Mouse (Mus musculus) liver, embryonic 14 days (tissue): Measurements from ENCODE around the gene Cplx3. TPM values are rescaled to one million over a fixed set of nuclear protein-coding genes. Genes with fewer than 3 reads are reported as not detected.

ENCODE experiments used
- polyA plus RNA-seq: library from polyadenylated mRNA; depleted of rRNA; stranded (reverse); fragments of >200 nt; gene quantifications from 2 replicates; pipeline ENCODE4 v1.2.3, GENCODE M21; 2012; rRNA removed

Cplx3 gene
- not detected in 2 replicates for polyA plus RNA-seq

DNA sequence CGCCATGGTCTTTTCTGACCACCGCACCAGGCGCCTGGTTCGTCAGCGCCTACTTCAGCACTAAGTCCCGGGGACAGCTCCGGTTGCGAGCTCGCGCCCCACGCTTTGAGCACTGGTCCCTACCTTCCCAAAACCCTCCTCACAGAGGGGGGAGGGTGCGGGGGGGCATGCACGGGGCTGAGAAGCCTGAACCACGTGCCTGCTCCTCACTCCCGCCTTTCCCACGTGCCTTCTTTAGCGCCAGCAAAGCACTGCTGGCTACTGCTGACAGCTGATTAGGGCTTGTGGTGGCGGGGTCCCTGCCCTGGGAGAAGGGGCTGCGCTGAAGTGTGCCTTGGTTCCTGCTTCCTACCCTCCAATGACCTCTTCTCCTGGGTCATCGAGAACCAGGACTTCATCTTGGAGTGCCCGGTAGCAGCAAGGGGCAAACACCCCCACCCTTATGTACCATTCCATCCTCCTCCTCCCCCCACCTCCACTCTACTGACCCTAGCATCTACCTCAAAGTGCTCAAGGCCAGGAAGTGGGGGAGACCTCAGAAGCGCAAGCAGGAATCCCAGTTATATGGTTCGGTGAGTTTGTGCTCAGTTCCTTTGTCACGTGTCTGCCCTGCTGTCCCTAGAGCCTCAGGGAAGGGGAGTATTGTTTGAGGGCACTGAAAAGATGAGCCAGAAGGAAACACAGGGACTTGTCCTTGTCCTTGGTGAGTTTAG lies at the start of gene Cplx3:
TSS of gene Cplx3 (minus strand) at position 143 of the 713 bp plus-strand sequence.

DNA sequence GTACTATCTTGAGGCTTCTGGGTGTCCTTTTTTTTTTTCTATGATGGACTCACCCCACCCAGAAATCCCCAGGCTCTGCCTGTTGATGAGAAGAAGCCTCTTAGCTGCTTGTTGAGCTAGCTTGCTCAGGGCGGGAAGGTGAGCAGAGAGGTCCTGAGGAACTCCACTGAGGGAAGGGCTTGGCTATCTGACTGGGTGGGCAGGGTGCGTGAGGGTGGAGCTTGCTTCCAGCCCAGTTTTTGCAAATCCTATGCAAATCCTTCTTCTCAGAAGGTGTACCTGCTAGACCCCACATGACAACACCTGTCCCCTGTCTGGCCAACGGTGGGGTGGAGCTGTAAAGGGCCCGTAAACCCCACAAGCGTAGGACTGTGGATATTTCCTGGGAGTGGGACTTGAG lies 47.2 kb upstream of the Cplx3 start, which contains the start of gene Csk:
TSS of gene Csk (minus strand) at position 349 of the 400 bp plus-strand sequence.

DNA sequence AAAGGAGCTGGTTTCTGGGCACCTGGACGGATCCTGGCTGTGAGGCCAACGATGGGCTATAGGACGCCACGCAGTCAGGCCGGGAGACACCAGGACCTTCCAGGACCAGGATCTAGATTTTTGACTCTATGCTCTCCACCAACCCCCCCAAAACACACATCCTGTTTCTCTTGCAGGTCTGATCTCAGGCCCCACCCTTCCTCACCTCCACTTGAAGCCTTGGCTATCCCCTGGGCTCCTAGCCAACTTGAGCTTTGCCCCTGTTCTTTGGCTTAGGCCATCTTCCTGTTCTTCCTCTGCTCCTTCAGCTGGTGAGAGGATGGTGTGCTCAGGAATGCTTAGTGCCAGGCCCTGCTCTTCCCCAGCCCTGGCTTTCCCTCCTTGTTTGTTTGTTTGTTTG lies 14.6 kb upstream of the Cplx3 start, which contains the start of gene Lman1l:
TSS of gene Lman1l (minus strand) at position 101 of the 400 bp plus-strand sequence.

DNA sequence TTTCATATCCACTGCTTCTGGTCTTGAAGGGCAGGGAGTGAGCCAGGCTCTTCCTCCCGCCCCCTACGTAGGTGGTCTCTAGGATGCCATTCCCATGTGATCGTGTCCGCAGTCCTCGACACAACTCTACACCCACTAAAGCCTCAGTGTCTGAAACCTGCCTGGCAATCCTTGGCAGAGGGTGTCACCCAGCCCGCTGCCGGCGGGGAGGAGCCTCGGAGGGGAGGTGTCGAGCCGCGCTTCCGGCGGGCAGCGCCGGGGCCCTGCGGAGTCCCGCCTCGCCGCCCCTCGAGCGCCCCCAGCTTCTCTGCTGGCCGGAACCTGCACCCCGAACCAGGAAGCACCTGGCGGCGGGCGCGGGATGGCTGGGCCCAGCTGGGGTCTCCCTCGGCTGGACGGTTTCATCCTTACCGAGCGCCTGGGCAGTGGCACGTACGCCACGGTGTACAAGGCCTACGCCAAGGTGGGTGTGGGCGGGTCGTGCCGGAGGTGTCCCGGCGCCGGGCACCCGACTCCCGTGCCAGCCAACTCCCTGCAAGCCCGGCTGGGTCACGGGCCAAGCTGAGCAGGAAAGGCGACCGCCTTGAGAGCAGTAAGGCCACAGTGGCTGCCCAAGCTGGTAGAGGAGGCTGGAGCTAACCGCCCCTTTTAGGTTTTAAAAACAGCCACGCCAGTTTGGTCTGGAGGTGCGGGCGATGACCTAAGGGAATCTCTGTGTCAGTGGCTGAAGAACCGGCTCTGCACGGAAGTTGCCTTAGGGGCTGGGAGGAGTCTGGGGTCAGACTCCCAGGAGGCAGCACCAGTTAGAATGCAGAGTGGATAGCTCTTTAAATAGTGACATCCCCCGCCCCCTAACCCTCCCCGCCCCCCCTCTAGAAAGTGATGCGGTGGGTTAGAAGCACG lies 16.6 kb downstream of the Cplx3 start, which contains the start of gene Ulk3:
TSS of gene Ulk3 (plus strand) at position 229 of the 903 bp plus-strand sequence.

DNA sequence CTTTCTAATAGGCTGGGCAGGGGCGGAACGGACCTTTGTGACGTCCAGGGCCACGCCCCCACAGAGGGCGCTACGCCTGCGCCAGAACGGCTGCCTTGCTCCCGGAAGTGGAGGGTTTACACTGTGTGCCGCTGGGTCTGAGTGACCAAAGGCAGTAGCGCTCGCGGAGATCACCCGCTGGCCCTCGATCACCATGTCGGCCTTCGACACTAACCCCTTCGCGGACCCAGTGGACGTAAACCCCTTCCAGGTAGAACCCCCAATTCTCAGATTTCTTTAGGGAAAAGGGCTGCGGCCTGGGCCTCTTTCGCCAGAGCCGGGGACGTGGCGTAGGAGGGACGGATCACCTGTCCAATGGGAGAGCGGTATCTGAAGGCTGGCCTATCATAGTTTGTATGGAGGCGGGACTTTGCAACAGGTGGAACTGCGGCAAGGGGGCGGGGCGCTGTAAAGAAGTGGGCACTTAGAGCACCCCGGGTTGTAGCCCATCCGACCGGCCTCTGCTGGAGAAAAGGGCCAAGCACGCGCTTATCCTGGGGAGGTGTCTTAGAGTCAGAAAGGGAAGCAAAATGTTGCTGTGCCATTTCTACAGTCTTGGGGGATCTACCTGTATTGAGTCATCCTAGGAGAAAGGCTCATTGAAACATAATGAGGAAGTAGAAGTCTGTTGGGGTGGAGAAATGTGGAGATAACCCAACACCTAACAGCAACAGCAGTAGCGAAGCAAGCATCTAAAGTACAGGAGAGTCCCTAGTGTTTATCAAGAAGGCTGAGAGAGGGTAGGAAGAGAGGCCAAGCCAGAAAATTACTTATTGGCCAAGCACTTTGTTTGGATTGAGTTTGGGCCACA lies 45.0 kb downstream of the Cplx3 start, which contains the start of gene Scamp2:
TSS of gene Scamp2 (plus strand) at position 83 of the 850 bp plus-strand sequence.

DNA sequence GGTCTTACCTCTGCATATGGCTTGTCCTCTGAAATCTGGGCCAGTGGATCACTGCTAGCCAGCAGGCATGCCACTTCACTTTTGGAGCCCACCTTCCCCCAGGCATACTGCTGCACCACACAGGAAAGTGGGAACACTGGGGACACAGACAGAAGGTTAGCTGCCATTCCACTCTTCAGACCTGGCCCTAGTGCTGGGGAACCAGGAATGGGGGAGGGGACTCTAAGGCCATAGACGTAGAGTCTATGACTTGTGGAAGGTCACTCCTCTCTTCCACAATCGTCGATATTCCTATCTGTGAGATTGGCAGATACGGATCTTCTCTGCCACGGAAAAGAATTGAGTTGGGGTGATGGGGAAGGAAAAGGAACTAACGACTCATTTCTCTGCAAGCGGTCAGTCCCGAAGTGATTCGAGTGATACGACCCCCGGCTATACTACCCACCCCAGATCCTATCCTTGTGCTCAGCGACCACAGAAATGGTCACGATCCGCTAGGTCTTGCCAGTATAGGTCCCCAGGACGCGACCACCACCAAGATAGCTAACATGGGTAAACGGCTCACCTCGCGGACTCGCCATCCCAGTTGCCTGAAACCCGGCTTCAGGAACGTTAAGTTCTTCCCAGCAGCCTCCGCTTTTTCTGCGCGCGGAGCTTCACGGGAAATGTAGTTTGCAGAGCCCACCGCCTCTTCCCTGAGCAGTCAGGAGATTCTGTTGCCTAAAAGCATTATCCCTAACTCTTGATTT lies 53.8 kb downstream of the Cplx3 start, which contains the start of gene Mpi:
TSS of gene Mpi (minus strand) at position 625 of the 749 bp plus-strand sequence.

Other genes starting within 250 kb of the Cplx3 start
- gene Ppcdc, start 166.2 kb downstream of the Cplx3 start, polyA plus RNA-seq = 7.3 and 10.2 TPM in 2 replicates
- gene Scamp5, start 138.2 kb downstream of the Cplx3 start, polyA plus RNA-seq = 6.9 and 9.7 TPM in 2 replicates
- gene Rpp25, start 102.3 kb downstream of the Cplx3 start, polyA plus RNA-seq = 0.17 and 0.33 TPM in 2 replicates
- 109 and 132 TPM in 2 replicates for gene Cox5a, start 85.0 kb downstream of the Cplx3 start, polyA plus RNA-seq
- 3.4 TPM in 2 replicates for gene Fam219b, start 68.8 kb downstream of the Cplx3 start, polyA plus RNA-seq
- gene Mpi, start 53.5 kb downstream of the Cplx3 start, polyA plus RNA-seq = 8.5 and 9.4 TPM in 2 replicates
- gene Scamp2, start 45.3 kb downstream of the Cplx3 start, polyA plus RNA-seq = 12.8 and 15.4 TPM in 2 replicates
- 3.5 and 3.6 TPM in 2 replicates for gene Ulk3, start 16.8 kb downstream of the Cplx3 start, polyA plus RNA-seq
- 0.01 TPM in 1 of 2 replicates, not detected in the other for gene Lman1l, start 14.5 kb upstream of the Cplx3 start, polyA plus RNA-seq
- 24.7 and 27.4 TPM in 2 replicates for gene Csk, start 47.4 kb upstream of the Cplx3 start, polyA plus RNA-seq
- 0.08 TPM in 2 replicates for gene Cyp1a2, start 77.4 kb upstream of the Cplx3 start, polyA plus RNA-seq
- gene Cyp1a1, start 81.6 kb upstream of the Cplx3 start, polyA plus RNA-seq = 0.12 TPM in 2 replicates
- 6.1 and 7.4 TPM in 2 replicates for gene Edc3, start 102.3 kb upstream of the Cplx3 start, polyA plus RNA-seq
- gene Clk3, start 159.6 kb upstream of the Cplx3 start, polyA plus RNA-seq = 116 and 134 TPM in 2 replicates
- 6.5 and 8.1 TPM in 2 replicates for gene Arid3b, start 230.5 kb upstream of the Cplx3 start, polyA plus RNA-seq